In the genomic region with DNA sequence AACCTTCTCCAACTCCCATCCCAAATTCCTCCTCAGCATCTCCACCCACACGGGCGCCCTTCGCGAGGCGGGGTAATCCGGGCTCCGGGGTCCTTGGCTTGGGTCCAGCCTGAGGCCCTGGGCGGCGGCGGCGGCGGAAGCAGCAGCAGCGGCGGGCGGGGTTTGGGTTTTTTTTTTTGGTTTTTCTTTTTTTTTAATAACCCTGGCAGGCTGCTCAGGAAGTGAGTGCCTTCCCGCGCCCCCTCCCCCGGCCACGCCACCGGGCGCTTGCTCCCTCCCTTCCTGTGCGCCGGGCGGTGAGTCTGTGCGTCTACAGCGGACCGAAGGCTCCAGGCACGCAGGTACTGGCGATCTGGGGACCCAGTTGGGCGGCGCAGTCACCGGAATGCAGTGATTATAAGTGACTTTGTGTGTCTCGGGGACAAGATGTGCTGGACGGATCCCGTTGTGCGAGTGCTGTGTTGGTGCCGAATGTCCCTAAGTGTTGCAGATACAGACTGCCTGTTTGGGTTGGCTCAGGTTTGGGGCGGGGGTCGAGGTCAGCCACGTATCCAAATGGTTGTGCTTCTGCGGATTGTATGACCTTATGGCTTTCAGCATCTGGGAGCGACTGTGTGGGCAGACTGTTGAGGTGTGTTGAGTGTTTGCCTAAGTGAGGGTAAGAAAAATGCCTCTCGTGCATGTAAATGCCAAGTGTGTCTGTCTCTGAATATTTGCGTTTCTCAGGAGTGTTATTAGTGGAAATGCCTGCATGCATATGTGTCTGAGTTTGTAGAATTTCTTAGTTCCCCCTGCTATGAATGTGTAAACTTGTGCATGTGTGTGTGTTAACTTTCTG, we compare ENCODE assay signal across 8 mouse cellular contexts. TPM values are rescaled to one million over a fixed set of nuclear protein-coding genes. Genes with fewer than 3 reads are reported as not detected.
A peak's percentile ranks its signal among the peaks of the same experiment; 100 is the strongest.
DNase-seq lines count a peak whose midpoint lies in the region; ATAC-seq and TF ChIP-seq lines count a peak whose summit lies in the region.

A gene (plus strand): TSS at position 287 of the 838 bp plus-strand sequence.

- peak; percentile 63 for DNase-seq in ES-CJ7 (ENCODE audit: low read depth, low spot score)
- peak; percentile 78 for DNase-seq in cerebellum, adult 11-12 months
- peak; percentile 78 for DNase-seq in forelimb bud, embryonic 11.5 days (ENCODE audit: low read depth, low spot score)
- DNase-seq in heart, postnatal 4 days = peak; percentile 88
- peak; percentile 40 for DNase-seq in layer of hippocampus, adult 9-11 months
- DNase-seq in lung, postnatal 0 days (ENCODE audit: low spot score) = peak; percentile 92
- peak; percentile 81 for DNase-seq in ovary, postnatal 14 days (ENCODE audit: low spot score)
- DNase-seq in thymus, postnatal 14 days = peak; percentile 85

- peak within 1 kb of the TSS; percentile 54 for H3K4me2 ChIP-seq in lung, postnatal 0 days (replicated peaks; ENCODE audit: low read depth, low read length)

- H3K9me3 ChIP-seq in lung, postnatal 0 days (ENCODE audit: low read length) = no peaks in the 10 kb centered on the region

- peak; percentile 43 for TF ChIP-seq EP300 in lung, postnatal 0 days (IDR thresholded peaks at IDR 0.05)

- H3K9ac ChIP-seq in lung, postnatal 0 days (replicated peaks; ENCODE audit: low read depth) = peak within 1 kb of the TSS; percentile 60

- H3K4me1 ChIP-seq in lung, postnatal 0 days (ENCODE audit: insufficient read depth, low read depth, low read length) = peaks cover 7% of the 10 kb centered on the region; the same call in 1 of the 2 replicates

- H3K4me3 ChIP-seq in lung, postnatal 0 days (ENCODE audit: low read depth, low read length) = peak within 1 kb of the TSS; percentile 64

- ATAC-seq in lung, postnatal 0 days = peak; percentile 84

- peak within 1 kb of the TSS; percentile 94 for H3K27ac ChIP-seq in lung, postnatal 0 days (ENCODE audit: low read length)

- 1% methylated on average over 43 of the region's 44 CpGs for WGBS in lung, postnatal 0 days

- H3K36me3 ChIP-seq in lung, postnatal 0 days (ENCODE audit: insufficient read depth, low read length) = peaks cover 9% of the 10 kb centered on the region

- no peaks in the 10 kb centered on the region for H3K27me3 ChIP-seq in lung, postnatal 0 days (replicated peaks; ENCODE audit: insufficient read depth, low read length)

- TF ChIP-seq CTCF in lung, postnatal 0 days (IDR thresholded peaks at IDR 0.05) = peak; percentile 28; the same call in 1 of the 2 replicates

RNA-seq across cellular contexts. Expression of the gene that starts here (rescaled TPM):
- 10 to 100 TPM; 35.3 to 36.1 TPM for total RNA-seq in heart, postnatal 4 days (2021)
- 79.8 and 90.6 TPM in 2 replicates for polyA plus RNA-seq in lung, postnatal 0 days (2015; fragmentation: Nextera tagmentation; extraction: Ambion mirVana)

Comparison
In these comparisons a context has a peak if more than half of its experiments do, and no peak if none do; other contexts are left out.
1. Peak in every context shown above with its lines: DNase-seq, ATAC-seq, H3K4me3 ChIP-seq and H3K27ac ChIP-seq.
2. DNase-seq: peak in every context shown above with its lines; median percentile 92 in lung, postnatal 0 days; 88 in heart, postnatal 4 days; 85 in thymus, postnatal 14 days; 81 in ovary, postnatal 14 days; 78 in cerebellum, adult 11-12 months; 78 in forelimb bud, embryonic 11.5 days; 63 in ES-CJ7; 40 in layer of hippocampus, adult 9-11 months.